Mouse (Mus musculus) adrenal gland, adult 8-10 months (tissue): ENCODE measurements around the gene Zfp874b. TPM values are rescaled to one million over a fixed set of nuclear protein-coding genes. Genes with fewer than 3 reads are reported as not detected.
"Not testable (repeated sequence)": the region's sequence is repeated elsewhere in the genome, so short reads cannot be mapped to it uniquely, and the experiment has no call there.

ENCODE experiments used
- DNase-seq: peaks from one replicate; pipeline ENCODE4 v3.0.0; 2022
- total RNA-seq, 4 experiments: library from RNA; stranded (reverse); gene quantifications; 2 replicates each; pipeline ENCODE4 v1.2.4; 2022

Zfp874b gene
- total RNA-seq: 10 to 100 TPM; 17.7 to 23.8 (median 18.7) TPM

GRCm38 (mm10) chr13:67483625-67484423 is at the start of gene Zfp874b:
Gene Zfp874b, minus strand, starts transcription at chr13:67484258.
- peak; percentile 85 for DNase-seq

GRCm38 (mm10) chr13:67527049-67527730 is 43.1 kb upstream of the Zfp874b start:
- DNase-seq: no peak

- peak; percentile 93 for DNase-seq
Measured at GRCm38 (mm10) chr13:67525753-67526410, 41.8 kb upstream of the Zfp874b start, which contains the start of the genes Gm26965 and Zfp87. Gene Gm26965, minus strand, starts transcription at chr13:67526151. Gene Zfp87, minus strand, starts transcription at chr13:67526177.

- no peak for DNase-seq
Measured at GRCm38 (mm10) chr13:67500908-67501307, 16.9 kb upstream of the Zfp874b start.

- peak; percentile 84 for DNase-seq
Measured at GRCm38 (mm10) chr13:67500084-67500719, 16.1 kb upstream of the Zfp874b start, which contains the start of gene Zfp58. Gene Zfp58, minus strand, starts transcription at chr13:67500555.

GRCm38 (mm10) chr13:67495631-67496030 is 11.6 kb upstream of the Zfp874b start:
- DNase-seq: no peak

GRCm38 (mm10) chr13:67484424-67484811 is 360 bp upstream of the Zfp874b start:
- DNase-seq: no peak

GRCm38 (mm10) chr13:67481528-67481927 is 2.5 kb downstream of the Zfp874b start:
- DNase-seq: no peak

- DNase-seq: no peak
Measured at GRCm38 (mm10) chr13:67469274-67469673, 14.8 kb downstream of the Zfp874b start.

GRCm38 (mm10) chr13:67463506-67464185 is 20.4 kb downstream of the Zfp874b start:
- not testable (repeated sequence) for DNase-seq

GRCm38 (mm10) chr13:67452021-67452309 is 32.1 kb downstream of the Zfp874b start:
- DNase-seq: no peak

- DNase-seq: peak; percentile 92
Measured at GRCm38 (mm10) chr13:67451172-67452020, 32.7 kb downstream of the Zfp874b start, which contains the start of gene Zfp874a. Gene Zfp874a, minus strand, starts transcription at chr13:67451624.

- not testable (repeated sequence) for DNase-seq
Measured at GRCm38 (mm10) chr13:67437095-67437494, 47.0 kb downstream of the Zfp874b start.

- DNase-seq: peak; percentile 83
Measured at GRCm38 (mm10) chr13:67428116-67428515, 55.9 kb downstream of the Zfp874b start.

GRCm38 (mm10) chr13:67425699-67426098 is 58.4 kb downstream of the Zfp874b start:
- not testable (repeated sequence) for DNase-seq

GRCm38 (mm10) chr13:67422532-67422931 is 61.5 kb downstream of the Zfp874b start:
- DNase-seq: not testable (repeated sequence)
